Mouse (Mus musculus): ENCODE data around the gene E130311K13Rik.

DNA sequence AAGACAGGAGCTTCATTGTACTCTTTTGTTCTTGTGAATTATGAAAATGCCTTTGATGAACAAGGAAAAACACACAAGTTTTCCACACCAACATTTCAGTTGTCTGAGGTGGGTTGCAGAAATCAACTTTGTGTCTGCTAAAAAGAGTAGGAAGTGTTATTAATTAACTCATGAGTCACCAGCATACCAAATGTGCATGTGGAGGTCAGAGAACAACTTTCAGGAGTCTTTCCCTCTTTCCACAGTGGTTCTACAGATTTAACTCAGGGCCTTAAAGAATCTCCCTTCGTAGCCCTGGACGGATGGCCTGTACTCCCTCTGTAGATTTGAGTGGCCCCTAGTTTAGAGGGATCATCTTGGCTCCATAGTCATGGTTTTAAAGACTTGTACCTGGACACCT lies 25.1 kb downstream of the E130311K13Rik start:
- TF ChIP-seq POLR2A (IDR thresholded peaks at IDR 0.05; ENCODE audit: insufficient read depth, low read depth, low read length) (no peak), CTCF (IDR thresholded peaks at IDR 0.05; ENCODE audit: insufficient read depth, low read depth, low read length) (no peak)

All from olfactory bulb, adult 2 months (tissue).